Mouse (Mus musculus) ZHBTc4 (cell line): Measurements from ENCODE around the gene Fmod.

Source experiments
- DNase-seq: peaks from one replicate; pipeline ENCODE4 v3.0.0-alpha.2; 2011; ENCODE audit warnings: low read depth, low spot score

The Fmod gene

DNA sequence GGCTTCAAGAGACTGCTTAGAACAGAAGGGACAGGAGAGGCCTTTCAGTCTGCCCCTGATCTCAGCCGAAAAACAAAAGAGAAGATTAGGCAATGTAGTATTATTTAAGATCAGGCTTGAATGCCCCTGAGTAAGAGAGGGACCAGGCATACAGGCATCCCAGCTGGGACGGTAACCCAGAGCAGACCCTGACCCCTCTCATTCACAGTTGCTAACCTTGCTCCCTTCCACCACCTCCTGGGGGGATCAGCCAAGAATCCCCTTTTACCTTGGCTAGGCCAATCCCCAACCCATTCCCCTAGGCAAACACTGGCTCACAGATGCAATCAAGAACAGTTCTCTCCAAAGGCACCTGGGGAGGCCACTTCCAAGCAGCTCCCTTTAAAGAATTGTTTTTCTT, 39.7 kb downstream of the Fmod start:
- no peak for DNase-seq

DNA sequence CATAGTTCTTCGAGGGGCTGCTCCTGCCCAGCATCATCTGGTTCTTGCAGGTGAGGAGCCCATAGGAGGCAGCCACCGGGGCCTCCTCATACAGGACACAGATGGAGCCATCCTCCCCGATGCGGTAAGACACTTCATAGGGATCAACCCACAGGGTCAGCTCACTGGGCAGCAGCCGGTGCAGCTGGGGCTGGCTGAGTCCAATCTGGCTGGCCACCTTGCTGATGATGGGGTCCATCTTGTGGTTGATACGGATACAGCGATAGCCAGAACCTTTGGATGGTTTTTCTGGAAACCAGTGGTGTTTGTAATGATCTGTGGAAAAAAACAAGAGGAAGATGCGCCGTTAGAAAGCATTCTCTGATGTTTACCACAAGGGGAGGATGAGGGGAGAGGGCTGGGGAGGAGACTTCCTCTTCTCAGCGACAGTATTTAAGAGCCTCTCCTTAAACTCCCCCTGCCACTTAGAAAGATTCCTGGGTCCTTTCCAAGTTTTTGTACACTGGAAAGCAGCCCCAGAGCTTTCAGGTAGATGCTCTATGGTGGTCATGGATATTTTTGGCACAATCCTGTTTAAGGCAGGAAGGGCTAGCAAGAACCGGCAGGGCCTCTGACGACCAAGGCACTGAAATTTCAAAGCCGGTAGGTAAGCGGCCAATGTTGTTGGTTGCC, 40.5 kb downstream of the Fmod start:
- DNase-seq: no peak

DNA sequence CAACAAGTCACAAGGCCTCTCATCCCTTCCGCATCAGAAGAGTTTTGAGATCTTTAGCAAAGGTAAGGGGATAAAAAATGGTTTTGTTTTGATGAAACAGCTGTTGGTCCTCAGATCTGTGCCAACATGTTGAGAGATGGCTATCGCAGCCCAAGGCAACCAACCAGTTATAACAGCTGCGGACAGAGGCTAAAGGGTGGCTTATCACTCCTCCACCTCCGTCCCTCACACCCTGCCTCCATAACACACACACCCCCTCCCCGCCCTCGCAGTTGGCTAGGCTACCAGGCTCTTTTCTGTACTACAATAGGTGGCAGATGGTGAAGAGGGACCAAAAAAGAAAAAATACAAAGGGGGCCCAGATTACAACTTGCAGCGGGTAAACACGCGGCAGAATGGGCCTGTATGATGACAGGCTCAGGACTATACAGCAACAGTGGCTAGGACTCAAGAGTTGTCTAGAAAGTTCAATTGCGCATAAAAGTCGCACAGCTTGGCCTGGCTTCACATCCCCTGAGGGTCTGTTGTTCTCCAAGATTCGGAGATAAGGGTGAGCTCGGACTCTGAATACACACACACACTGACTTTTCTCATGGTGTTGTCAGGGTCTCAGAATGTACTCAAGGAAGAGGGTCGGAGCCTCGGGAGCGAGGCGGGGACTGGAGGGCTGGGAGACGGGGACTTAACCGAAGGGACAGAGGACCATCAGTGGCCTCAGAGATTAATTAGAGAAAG, 41.2 kb downstream of the Fmod start:
- DNase-seq: peak; percentile 29

DNA sequence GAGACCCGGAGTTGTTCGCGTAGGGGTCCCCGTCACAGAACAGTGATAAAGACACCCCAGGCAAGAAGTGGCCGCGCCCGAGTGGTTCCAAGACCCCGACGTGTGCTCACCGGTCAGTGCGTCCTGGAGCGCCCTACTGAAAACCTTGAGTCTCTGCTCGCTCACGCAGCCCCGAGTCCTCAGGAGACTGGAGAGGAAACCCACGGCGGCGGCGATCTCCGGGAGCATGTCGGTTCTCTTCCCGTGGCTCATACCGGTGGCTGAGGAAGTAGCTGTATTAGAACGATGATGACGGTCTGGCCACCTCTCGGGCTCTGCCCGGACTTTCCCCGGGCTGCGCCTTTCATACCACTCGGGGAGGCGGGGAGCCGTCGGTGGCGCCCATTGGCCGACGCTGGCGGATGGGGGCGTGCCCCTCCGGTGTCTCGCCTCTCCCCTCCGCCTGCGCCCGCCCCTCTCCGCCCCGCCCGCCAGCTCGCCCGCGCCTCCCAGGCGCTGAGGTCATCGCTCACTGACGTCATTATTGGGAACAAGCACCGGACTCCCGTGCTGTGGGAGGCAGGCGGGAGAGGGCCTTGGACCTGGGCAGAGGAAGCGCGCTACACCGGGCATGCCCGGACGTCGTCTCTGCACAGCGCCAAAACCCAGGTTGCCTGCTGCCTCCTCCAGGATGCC, 41.9 kb downstream of the Fmod start, which contains the start of gene Btg2:
TSS of gene Btg2 (minus strand) at position 319 of the 675 bp plus-strand sequence.
- DNase-seq: peak; percentile 98

DNA sequence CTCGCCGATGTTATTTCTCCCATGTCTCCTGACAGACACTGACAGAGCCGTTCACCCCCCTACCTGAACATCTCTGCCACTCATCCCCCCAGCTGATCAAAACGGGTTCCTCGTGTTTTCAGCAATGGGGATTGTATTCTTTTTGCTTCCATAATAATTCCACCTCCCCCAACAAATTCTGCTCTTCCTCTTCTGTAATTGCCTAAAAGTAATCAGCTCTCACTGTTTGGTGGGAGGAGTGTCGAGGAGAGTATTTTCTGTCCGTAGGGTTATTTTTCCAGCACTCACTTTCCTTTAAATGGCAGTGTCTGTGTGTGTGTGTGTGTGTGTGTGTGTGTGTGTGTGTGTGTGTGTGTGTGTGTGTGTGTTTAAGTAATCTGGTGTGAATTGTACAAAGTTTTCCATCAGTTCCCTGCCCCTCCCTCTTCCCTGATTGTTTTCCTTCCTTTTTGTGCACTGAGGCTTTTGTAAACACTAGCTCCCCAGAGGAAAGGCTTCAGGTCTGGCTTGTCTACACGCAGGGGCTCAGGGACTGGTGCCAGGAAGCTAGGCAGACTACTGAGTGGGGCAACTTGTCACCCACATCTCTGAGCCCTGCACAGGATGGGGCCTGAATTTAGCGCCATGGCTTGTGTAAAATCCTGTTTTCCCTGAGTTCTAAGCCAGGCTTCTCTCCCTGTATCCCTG, 42.6 kb downstream of the Fmod start:
- DNase-seq: peak; percentile 32

DNA sequence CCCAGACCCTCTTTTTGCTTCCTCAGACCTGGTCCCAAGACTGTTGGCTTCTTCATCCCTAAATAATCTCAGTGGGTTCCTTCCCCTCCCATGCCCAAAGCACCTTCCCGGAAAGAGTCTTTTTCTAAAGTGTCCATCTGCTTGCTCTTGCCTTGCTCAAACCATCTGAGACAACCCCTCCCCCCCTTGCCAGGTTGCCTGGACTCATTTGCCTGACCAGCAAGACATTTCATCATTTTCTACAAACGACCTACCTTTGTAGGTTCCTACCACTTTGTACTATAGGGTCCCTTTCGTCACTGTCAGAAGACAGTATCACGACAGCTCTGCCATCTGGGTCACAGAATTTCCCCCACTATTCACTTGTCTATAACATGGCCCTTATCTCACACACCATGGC, 43.4 kb downstream of the Fmod start:
- no peak for DNase-seq

DNA sequence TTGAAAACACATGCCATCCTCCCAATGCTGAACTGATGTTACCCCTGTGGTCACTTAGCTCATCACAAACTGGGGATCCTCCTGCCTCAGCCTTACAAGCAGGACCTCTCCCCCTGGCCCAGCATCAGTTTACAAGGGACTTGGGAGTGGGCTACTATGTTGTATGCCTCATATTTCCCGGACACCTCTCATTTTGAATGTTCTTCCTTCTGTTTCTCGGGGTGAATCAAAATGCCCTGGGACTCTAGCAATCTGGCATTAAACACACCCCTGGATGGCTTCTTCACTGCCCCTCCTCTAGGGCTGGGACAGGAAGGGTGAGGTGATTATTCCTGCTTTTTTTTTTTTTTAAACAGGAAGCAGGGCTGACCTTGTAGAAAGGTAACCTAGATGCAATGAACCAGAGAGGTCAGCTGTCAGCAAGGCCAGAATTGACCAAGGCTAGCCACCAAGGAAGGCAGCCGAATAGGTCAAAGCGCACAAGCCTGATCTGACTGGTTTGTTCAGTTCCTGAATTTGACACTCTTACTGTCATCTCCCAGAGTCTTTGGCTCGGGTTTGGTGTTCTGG, 43.9 kb downstream of the Fmod start:
- no peak for DNase-seq

DNA sequence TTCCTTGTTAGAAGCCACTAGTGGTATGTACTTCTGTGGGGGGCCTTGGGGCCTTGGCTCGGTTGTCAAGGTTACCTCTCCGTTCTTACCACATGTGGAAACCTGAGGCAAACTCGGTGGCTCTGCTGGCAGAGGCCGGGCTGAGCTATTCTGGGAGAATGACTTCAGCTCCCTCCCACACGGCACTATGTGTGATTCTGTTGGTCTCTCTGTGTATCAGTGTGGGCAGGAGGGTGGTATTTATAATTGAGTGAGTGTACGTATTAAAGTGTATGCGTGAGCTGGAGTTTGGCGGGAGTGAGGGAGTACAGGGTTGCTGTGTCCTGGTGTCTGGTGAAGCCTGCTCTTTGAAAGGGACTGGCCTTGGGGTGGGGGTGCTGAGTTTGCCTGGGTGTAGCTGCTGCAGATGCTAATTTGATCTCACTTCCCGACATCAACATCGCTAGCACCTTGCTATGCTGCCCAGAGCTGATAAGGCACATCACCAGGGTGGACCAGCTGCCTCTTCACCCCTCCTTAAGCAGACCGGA, 46.0 kb downstream of the Fmod start:
- peak; percentile 37 for DNase-seq

DNA sequence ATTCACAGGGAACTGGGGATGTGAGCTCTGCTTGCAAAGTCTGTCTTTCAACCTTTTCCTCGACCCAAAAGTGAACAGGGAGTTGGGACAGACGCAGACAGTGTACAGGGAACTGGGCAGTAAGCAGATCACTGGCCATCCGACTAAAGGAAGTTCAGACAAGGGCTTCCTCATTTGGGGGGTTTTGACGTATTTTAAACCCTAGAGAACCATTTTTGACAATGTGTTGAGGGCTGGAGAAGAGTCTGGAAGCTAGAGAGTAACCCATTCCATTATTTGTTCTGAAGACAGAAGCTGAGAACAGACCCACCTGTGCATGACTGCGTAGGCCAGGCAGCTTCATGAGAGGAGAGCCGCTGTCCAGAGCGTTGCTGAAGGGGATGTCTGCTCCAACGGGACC, 46.6 kb downstream of the Fmod start:
- no peak for DNase-seq

DNA sequence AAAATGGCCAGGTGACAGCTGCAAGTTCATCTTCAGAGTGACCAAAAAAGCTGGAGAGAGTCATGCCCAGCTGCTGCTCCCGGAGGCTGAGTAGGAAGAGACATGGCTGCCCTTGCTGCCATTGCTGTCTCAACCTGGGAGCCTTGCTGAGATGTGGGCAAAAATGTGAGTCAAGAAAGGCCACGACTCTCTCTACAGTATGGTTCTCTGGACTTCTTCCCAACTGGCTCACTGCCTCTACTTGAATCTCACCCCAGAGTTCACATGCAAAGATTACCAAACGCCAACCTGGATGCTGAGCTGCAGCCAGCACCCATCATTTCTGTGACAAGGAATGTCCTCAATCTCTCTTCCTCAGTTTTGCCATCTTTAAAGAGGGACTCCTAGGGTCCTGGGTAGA, 47.1 kb downstream of the Fmod start:
- DNase-seq: no peak

DNA sequence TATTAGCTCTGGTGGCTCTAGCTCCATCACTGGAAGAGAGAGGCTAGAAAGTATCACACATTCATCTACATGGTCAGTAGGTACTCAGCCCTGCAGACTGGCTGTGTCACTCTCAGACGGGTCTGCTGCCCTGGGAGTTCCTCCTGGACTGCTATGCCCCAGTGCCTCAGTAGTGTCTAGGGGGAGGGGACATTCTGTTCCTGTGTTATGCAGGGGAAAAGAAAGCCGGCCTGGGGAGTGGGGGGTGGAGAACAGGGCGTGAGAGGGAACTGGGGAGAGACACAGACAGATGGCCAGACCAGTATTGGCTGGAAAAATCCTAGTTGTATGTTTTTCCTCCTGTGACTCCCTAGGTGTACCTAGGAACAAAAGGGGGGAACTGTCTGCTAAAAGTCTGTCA, 49.0 kb downstream of the Fmod start:
- DNase-seq: peak; percentile 71

DNA sequence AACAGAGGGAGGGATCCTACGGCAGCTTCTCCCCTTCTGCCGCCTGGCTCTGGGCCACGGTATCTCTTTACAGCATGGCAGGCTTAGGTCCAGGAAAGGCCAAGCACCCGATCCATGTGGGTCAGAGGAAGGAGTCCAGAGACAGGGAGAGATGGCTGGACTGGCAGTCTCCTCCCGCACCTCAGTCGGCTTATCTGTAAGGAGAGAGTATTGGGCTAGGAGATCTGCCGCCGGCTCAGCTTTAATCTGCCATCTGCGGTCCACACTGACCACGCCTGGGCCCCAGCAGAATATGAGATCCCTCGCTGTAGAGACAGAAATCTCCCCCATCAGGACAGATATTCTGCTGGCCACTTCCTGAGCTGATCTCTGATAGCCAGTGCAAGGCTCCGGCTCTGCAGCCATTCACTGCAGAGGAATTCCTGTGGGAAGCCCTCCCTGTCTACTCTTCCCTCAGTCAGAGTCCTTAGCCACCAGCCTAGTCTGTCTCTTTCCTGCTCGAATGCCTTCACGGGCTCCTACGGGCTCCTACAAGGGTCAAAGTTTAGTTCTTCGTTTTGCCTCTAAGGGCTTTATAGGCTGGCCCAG, 49.9 kb downstream of the Fmod start:
- peak; percentile 39 for DNase-seq

DNA sequence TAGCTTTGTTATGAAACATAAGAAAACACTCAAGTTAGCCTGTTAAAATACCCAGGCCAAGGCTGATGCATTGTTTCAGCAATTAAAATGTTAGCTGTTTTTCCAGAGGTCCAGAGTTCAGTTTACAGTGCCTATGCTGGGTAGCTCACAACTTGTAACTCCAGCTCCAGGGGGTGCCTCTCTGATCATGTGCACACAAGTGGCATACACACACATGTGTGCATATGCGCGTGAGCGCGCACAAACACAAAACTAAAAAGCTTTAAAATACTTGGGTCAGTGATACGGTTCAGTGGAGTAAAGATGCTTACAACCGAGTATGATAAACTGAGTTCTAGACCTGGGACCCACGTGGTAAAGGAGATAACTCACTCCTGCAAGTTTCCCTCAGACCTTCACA, 52.0 kb downstream of the Fmod start:
- no peak for DNase-seq

DNA sequence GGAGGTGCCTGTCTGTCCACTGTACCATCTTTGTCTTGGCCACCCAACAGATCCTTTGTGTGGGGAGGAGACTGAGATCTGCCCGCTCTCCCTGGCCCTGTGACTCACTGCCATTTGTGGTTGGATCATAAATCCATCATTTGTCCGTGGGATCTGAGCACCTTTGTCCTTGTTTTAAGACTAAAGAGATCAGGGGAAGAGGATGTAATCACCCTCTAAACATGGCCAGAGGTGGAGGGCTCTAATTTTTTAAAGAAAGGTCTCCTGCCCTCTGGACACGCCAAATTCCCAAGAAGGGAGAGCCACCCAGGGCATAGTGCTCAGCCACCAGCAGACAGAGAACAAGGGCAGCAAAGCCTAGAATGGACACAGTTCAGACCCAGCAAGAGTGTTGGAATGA, 54.8 kb downstream of the Fmod start:
- no peak for DNase-seq

DNA sequence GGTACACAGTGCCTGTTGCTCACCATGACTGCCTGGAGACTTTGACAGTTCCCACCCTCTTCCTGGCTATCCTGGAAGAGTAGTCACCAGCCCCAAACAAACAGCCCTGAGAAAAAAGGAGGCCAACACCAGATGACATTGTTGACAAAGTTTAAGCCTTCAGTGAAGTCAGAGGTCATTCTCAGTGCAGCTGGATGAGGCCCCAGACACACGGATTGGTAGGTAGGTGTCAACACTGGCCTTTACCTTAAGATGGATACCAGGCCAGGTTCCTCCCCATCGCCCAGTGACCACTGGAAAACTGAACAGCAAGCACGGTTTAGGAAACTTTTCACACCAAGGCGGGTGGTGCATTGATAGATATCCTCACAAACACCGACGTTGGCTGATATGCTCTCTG, 55.3 kb downstream of the Fmod start:
- DNase-seq: no peak

DNA sequence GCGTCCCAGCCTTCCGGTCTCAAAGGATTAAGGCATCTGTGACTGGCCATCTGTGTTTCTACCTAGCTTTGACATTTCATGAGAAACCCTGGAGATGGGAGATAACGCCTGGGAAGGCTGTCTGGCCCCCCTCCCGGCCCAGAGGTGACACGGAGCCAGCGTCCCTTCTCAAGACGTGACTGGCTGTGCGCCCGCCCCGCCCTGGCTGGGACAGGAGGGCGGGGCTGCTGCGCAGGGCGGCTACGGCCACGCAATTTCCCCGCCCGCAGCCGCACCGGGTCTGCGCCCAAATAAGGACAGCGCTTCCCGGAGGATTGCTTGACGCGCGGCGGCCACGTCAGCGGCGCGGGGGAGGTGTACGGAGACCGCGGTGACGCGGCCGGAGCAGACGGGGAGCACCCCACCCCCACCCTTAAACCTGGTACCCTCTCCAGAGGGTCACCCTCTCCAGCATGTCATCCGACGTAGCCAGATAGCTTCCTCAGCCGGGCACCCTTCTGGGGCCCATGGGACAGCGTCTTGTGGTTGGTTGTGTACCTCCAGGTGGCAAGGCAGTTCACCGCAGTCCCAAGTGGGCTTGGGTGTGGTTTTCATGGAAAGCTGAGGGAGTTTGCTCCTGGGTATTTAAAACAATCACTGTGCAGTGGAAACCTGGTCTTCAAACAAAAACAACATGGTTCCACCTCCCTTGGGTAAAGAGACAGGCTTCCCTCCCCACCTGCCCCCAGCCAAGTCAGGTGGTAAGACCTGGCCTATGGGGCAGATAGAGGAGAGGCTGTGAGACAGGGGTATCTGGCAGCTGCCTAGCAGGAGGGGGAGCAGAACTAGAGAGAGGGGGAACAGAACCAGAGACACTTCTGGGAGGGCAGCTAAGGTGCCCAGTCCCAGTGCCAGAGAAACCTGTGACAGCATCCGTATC, 56.1 kb downstream of the Fmod start:
- peak; percentile 92 for DNase-seq

DNA sequence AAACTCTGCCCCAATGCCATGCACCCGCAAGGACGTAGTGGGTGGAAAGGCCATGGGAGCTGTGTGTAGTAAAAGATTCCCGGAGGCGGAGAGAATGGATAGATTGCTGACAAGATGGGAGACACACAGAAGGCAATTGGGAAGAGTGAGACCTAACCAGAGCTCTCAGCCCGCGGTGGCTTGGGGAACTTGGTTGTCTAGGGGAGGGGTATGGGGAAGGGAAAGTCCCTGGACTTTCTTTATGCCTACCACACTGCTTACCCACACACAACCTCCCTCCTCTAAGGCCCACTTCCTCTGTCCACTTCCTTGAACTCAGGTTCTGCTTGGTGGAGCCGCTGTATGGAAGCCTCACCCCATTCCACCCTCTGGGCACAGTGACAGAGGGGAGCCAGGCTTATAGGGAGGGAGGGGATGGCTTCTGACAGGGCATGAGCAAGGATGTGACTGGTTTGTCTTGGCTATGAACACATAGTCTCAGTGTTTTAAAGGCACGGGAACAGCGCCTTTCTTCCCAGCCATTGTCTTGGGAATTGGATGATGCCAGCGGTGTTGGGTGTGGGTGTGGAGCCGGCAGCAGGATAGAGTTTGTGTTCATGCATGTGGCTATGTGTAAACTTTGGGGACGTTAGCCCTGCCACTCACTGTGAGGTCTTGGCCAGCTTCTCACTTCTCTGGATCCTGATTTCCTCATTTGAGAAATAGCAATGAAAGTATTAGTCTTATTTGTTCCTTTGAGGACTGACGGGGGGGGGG, 56.9 kb downstream of the Fmod start:
- DNase-seq: no peak

DNA sequence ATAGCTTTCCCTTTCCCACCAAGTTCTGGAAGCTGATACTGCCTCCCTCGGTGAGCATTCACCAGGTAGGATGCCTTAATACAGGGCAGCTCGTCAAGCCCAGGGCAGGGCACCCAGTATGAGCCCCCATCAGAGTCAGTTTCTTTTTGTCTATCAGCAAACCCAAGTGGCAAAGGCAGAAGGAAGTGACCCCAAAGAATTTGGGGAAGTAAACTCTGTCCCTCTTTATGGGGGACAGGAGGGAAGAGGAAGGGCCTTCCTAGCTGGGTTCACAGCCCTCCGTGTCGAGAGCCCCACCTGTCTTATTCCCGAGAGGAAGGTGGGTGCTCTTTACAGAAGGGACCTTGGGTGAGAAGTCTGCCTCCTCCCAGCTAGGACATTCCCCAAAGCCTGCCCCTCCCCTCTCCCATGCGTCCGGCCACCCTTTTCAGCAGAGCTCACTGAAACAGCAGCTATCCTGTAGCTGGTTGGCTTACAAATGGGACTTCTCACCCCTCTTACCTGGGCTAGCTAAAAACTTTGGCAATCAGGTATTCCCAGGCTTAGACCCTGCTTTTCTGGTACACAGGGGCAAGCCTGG, 58.1 kb downstream of the Fmod start:
- no peak for DNase-seq

DNA sequence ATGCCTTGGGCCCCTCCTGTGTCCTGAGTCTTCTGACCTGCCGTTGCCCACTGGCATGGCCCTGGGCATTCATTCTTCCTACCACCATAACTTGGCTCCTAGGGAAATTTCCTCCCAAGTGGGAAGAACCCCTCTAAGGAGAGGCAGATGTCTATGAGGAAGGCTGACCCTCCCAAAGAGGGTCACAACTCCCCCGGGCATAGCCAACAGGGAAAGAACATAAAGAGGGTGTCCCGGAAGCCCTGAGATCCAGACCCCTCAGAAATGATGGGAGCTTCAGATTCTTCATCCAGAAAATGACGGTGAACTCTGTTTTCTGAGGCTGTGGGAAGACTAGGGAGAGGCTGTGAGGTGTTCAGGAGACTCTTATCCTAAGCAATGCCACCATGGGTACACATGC, 58.7 kb downstream of the Fmod start:
- DNase-seq: no peak
